Mouse (Mus musculus): ENCODE measurements around the gene Vmn2r50. TPM values are rescaled to one million over a fixed set of nuclear protein-coding genes. Genes with fewer than 3 reads are reported as not detected.

Gene Vmn2r50
- not detected for polyA plus RNA-seq (2015; fragmentation: Illumina TruSeq; extraction: RNeasy Lipid Tissue Mini Kit (QIAGEN cat#74804); ENCODE audit: low read depth, low replicate concordance)

GRCm38 (mm10) chr7:10053196-10053595 lies at the start of gene Vmn2r50:
Vmn2r50 (minus strand) TSS chr7:10053296.

GRCm38 (mm10) chr7:9992157-9992556 lies 60.9 kb downstream of the Vmn2r50 start, which contains the start of gene Vmn2r49:
Vmn2r49 (minus strand) TSS chr7:9992257.

Other genes starting within 250 kb of the Vmn2r50 start
- gene Vmn2r47, start 212.0 kb downstream of the Vmn2r50 start, polyA plus RNA-seq (2015; fragmentation: Illumina TruSeq; extraction: RNeasy Lipid Tissue Mini Kit (QIAGEN cat#74804); ENCODE audit: low read depth, low replicate concordance), result not detected
- gene Vmn2r48, start 99.7 kb downstream of the Vmn2r50 start, polyA plus RNA-seq (2015; fragmentation: Illumina TruSeq; extraction: RNeasy Lipid Tissue Mini Kit (QIAGEN cat#74804); ENCODE audit: low read depth, low replicate concordance), result not detected
- not detected for gene Vmn2r49, start 61.0 kb downstream of the Vmn2r50 start, polyA plus RNA-seq (2015; fragmentation: Illumina TruSeq; extraction: RNeasy Lipid Tissue Mini Kit (QIAGEN cat#74804); ENCODE audit: low read depth, low replicate concordance)
- gene Vmn2r51, start 52.4 kb upstream of the Vmn2r50 start, polyA plus RNA-seq (2015; fragmentation: Illumina TruSeq; extraction: RNeasy Lipid Tissue Mini Kit (QIAGEN cat#74804); ENCODE audit: low read depth, low replicate concordance), result not detected
- gene Vmn2r52, start 123.3 kb upstream of the Vmn2r50 start, polyA plus RNA-seq (2015; fragmentation: Illumina TruSeq; extraction: RNeasy Lipid Tissue Mini Kit (QIAGEN cat#74804); ENCODE audit: low read depth, low replicate concordance), result not detected
- gene Vmn1r66, start 224.7 kb upstream of the Vmn2r50 start, polyA plus RNA-seq (2015; fragmentation: Illumina TruSeq; extraction: RNeasy Lipid Tissue Mini Kit (QIAGEN cat#74804); ENCODE audit: low read depth, low replicate concordance), result not detected

Data from brain, adult 10 weeks (tissue).